Mouse (Mus musculus): ENCODE measurements around the gene Nav2. TPM values are rescaled to one million over a fixed set of nuclear protein-coding genes. Genes with fewer than 3 reads are reported as not detected.
A peak's percentile ranks its signal among the peaks of the same experiment; 100 is the strongest.

The Nav2 gene
- polyA plus RNA-seq, 1 experiment from 2014 or later: 25.6 TPM

GRCm38 (mm10) chr7:49105501-49105900, 197.0 kb downstream of the Nav2 start:
- 65% methylated on average over 2 of the region's 2 CpGs for WGBS

DNA sequence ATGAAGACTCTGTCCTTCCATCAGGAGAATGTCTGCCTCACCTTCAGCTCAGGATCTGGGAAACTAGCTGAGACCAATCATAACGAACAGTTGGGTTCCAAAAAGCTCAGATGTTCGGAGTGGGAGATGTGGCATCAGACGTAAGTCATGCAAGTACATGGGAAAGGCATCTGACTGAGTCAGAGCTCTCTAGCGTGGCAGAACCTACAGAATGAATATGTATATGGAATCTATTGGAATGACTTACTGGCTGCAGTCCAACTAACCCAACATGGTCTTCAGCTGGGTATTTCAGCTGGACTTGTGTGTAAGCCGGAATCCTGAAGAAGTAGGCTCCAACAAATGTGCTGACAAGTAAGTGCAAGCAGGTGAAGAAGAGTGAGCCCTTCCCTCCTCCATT, 199.6 kb downstream of the Nav2 start:
- Histone ChIP-seq H3K4me1 (replicated peaks) (peaks cover 50% of the 10 kb centered on the region), H3K9me3 (no peaks in the 10 kb centered on the region), H3K36me3 (no peaks in the 10 kb centered on the region), H3K4me3 (no peak overlapping the region), H3K27ac (no peak overlapping the region), H3K27me3 (ENCODE audit: insufficient read depth, poor library complexity, severe bottlenecking) (peaks cover 71% of the 10 kb centered on the region)
- DNase-seq (ENCODE audit: low spot score): no peak
- 93% methylated on average over 5 of the region's 5 CpGs for WGBS

More at GRCm38 (mm10) chr7:49105501-49105900, 197.0 kb downstream of the Nav2 start:
- H3K27ac ChIP-seq: peak overlapping the region; percentile 82
- peak; percentile 28 for DNase-seq (ENCODE audit: low spot score)
- no peaks in the 10 kb centered on the region for H3K9me3 ChIP-seq
- H3K4me1 ChIP-seq (replicated peaks): peaks cover 66% of the 10 kb centered on the region
- no peak overlapping the region for H3K4me3 ChIP-seq
- no peaks in the 10 kb centered on the region for H3K36me3 ChIP-seq
- H3K27me3 ChIP-seq (ENCODE audit: insufficient read depth, poor library complexity, severe bottlenecking): peaks cover 71% of the 10 kb centered on the region

GRCm38 (mm10) chr7:49119016-49119415, 210.5 kb downstream of the Nav2 start:
- Histone ChIP-seq H3K4me1 (replicated peaks) (peaks cover 38% of the 10 kb centered on the region), H3K27me3 (ENCODE audit: insufficient read depth, poor library complexity, severe bottlenecking) (peaks cover 59% of the 10 kb centered on the region), H3K36me3 (no peaks in the 10 kb centered on the region), H3K9me3 (no peaks in the 10 kb centered on the region), H3K4me3 (no peak overlapping the region), H3K27ac (peak overlapping the region; percentile 85)
- no peak for DNase-seq (ENCODE audit: low spot score)
- WGBS: 70% methylated on average over 8 of the region's 8 CpGs

- H3K4me3 ChIP-seq: peak overlapping the region; percentile 42
- no peaks in the 10 kb centered on the region for H3K9me3 ChIP-seq
- peak overlapping the region; percentile 85 for H3K27ac ChIP-seq
- 20% methylated on average over 20 of the region's 20 CpGs for WGBS
- H3K36me3 ChIP-seq: no peaks in the 10 kb centered on the region
- DNase-seq (ENCODE audit: low spot score): peak; percentile 78
- peaks cover 53% of the 10 kb centered on the region for H3K27me3 ChIP-seq (ENCODE audit: insufficient read depth, poor library complexity, severe bottlenecking)
- H3K4me1 ChIP-seq (replicated peaks): peaks cover 38% of the 10 kb centered on the region
Measured at GRCm38 (mm10) chr7:49119794-49120487, 211.4 kb downstream of the Nav2 start.

- H3K4me3 ChIP-seq: peak overlapping the region; percentile 42
- peak overlapping the region; percentile 85 for H3K27ac ChIP-seq
- no peaks in the 10 kb centered on the region for H3K9me3 ChIP-seq
- WGBS: 33% methylated on average over 6 of the region's 6 CpGs
- peaks cover 50% of the 10 kb centered on the region for H3K27me3 ChIP-seq (ENCODE audit: insufficient read depth, poor library complexity, severe bottlenecking)
- DNase-seq (ENCODE audit: low spot score): no peak
- H3K36me3 ChIP-seq: no peaks in the 10 kb centered on the region
- peaks cover 38% of the 10 kb centered on the region for H3K4me1 ChIP-seq (replicated peaks)
Measured at GRCm38 (mm10) chr7:49120488-49120864, 212.0 kb downstream of the Nav2 start.

- peak overlapping the region; percentile 42 for H3K4me3 ChIP-seq
- H3K27me3 ChIP-seq (ENCODE audit: insufficient read depth, poor library complexity, severe bottlenecking): peaks cover 49% of the 10 kb centered on the region
Measured at GRCm38 (mm10) chr7:49120935-49121691, 212.6 kb downstream of the Nav2 start.

GRCm38 (mm10) chr7:49122498-49122897, 214.0 kb downstream of the Nav2 start:
- H3K36me3 ChIP-seq: no peaks in the 10 kb centered on the region
- no peak for DNase-seq (ENCODE audit: low spot score)
- H3K27ac ChIP-seq: no peak overlapping the region
- 71% methylated on average over 7 of the region's 7 CpGs for WGBS
- H3K4me1 ChIP-seq (replicated peaks): peaks cover 38% of the 10 kb centered on the region
- peaks cover 35% of the 10 kb centered on the region for H3K27me3 ChIP-seq (ENCODE audit: insufficient read depth, poor library complexity, severe bottlenecking)
- H3K9me3 ChIP-seq: no peaks in the 10 kb centered on the region
- H3K4me3 ChIP-seq: no peak overlapping the region

More at GRCm38 (mm10) chr7:49120935-49121691, 212.6 kb downstream of the Nav2 start:
- peaks cover 38% of the 10 kb centered on the region for H3K4me1 ChIP-seq (replicated peaks)
- H3K36me3 ChIP-seq: no peaks in the 10 kb centered on the region
- 34% methylated on average over 20 of the region's 20 CpGs for WGBS
- peak; percentile 88 for DNase-seq (ENCODE audit: low spot score)
- peak overlapping the region; percentile 85 for H3K27ac ChIP-seq
- H3K9me3 ChIP-seq: no peaks in the 10 kb centered on the region

GRCm38 (mm10) chr7:49125545-49125944, 217.0 kb downstream of the Nav2 start:
- Histone ChIP-seq H3K27me3 (ENCODE audit: insufficient read depth, poor library complexity, severe bottlenecking) (peaks cover 13% of the 10 kb centered on the region; the same call in 1 of the 2 replicates), H3K9me3 (no peaks in the 10 kb centered on the region), H3K4me3 (no peak overlapping the region), H3K36me3 (no peaks in the 10 kb centered on the region), H3K27ac (no peak overlapping the region), H3K4me1 (replicated peaks) (peaks cover 9% of the 10 kb centered on the region)
- 38% methylated on average over 3 of the region's 3 CpGs for WGBS
- peak; percentile 56 for DNase-seq (ENCODE audit: low spot score)

DNA sequence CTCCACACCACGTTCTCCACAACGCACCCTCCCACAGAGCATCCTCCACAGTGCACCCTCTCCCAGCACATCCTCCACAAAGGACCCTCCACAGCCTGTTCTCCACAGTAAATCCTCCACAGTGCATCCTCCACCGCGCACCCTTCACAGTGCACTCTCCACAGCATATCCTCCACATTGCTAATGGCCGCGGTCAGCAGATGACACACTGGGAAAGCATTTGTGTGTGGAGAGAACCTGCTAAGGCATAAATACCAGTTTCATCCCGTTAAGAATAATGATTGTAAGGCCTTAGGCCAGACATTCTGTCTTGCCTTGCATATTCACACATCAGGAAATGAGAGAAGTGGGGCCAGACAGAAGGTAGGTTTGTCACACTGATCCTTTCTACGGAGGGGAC, 219.7 kb downstream of the Nav2 start:
- Histone ChIP-seq H3K4me1 (replicated peaks) (no peaks in the 10 kb centered on the region), H3K4me3 (no peak overlapping the region), H3K27ac (no peak overlapping the region), H3K9me3 (no peaks in the 10 kb centered on the region), H3K36me3 (no peaks in the 10 kb centered on the region), H3K27me3 (ENCODE audit: insufficient read depth, poor library complexity, severe bottlenecking) (peaks cover 10% of the 10 kb centered on the region; the same call in 1 of the 2 replicates)
- 89% methylated on average over 8 of the region's 8 CpGs for WGBS
- no peak for DNase-seq (ENCODE audit: low spot score)

DNA sequence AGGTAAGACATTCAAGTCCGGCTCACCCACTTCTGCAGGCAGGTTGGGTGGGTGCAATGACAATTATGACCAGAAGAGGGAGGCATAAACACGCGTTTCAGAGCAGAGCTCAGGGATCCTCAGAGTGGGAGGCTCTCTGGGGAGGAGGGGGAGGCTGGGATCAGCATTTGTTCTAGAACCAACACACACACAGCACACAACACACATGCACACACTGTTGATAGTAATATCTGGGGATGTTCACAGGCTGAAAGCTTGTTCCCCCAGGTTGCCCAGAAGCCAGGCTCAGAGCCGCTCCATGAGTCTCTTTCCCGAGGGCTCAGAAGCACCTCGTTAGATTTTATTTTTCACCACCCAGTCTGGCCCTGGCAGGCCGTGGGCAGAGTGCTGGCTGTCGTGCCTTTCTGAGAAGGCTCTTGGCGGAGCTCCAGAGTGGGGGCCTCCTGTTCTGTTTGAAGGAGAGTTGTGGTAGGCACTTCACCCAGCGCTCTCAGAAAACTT, 224.4 kb downstream of the Nav2 start:
- peak; percentile 70 for DNase-seq (ENCODE audit: low spot score)

GRCm38 (mm10) chr7:49134396-49134795, 225.9 kb downstream of the Nav2 start:
- Histone ChIP-seq H3K36me3 (no peaks in the 10 kb centered on the region), H3K4me3 (no peak overlapping the region), H3K9me3 (peaks cover 6% of the 10 kb centered on the region; the same call in 1 of the 2 replicates), H3K27ac (no peak overlapping the region), H3K27me3 (ENCODE audit: insufficient read depth, poor library complexity, severe bottlenecking) (no peaks in the 10 kb centered on the region), H3K4me1 (replicated peaks) (0 out of 2 replicates have a peak, but pooled peaks cover 5% of the 10 kb centered on the region)
- 79% methylated on average over 5 of the region's 5 CpGs for WGBS
- no peak for DNase-seq (ENCODE audit: low spot score)

More for the DNA sequence above, 224.4 kb downstream of the Nav2 start:
- H3K4me3 ChIP-seq: no peak overlapping the region
- H3K27ac ChIP-seq: no peak overlapping the region
- peaks cover 6% of the 10 kb centered on the region; the same call in 1 of the 2 replicates for H3K9me3 ChIP-seq
- WGBS: 46% methylated on average over 10 of the region's 10 CpGs
- 0 out of 2 replicates have a peak, but pooled peaks cover 2% of the 10 kb centered on the region for H3K27me3 ChIP-seq (ENCODE audit: insufficient read depth, poor library complexity, severe bottlenecking)
- no peaks in the 10 kb centered on the region for H3K36me3 ChIP-seq
- 0 out of 2 replicates have a peak, but pooled peaks cover 5% of the 10 kb centered on the region for H3K4me1 ChIP-seq (replicated peaks)

- Histone ChIP-seq H3K4me1 (replicated peaks) (0 out of 2 replicates have a peak, but pooled peaks cover 5% of the 10 kb centered on the region), H3K4me3 (no peak overlapping the region), H3K36me3 (no peaks in the 10 kb centered on the region), H3K9me3 (peaks cover 8% of the 10 kb centered on the region; the same call in 1 of the 2 replicates), H3K27me3 (ENCODE audit: insufficient read depth, poor library complexity, severe bottlenecking) (no peaks in the 10 kb centered on the region), H3K27ac (no peak overlapping the region)
- 93% methylated on average over 2 of the region's 2 CpGs for whole genome bisulfite sequencing
- no peak for DNase-seq (ENCODE audit: low spot score)
Measured at GRCm38 (mm10) chr7:49139762-49140161, 231.2 kb downstream of the Nav2 start.

- WGBS: 80% methylated on average over 7 of the region's 7 CpGs
- no peaks in the 10 kb centered on the region for H3K27me3 ChIP-seq (ENCODE audit: insufficient read depth, poor library complexity, severe bottlenecking)
- H3K4me1 ChIP-seq (replicated peaks): peaks cover 15% of the 10 kb centered on the region
- H3K36me3 ChIP-seq: no peaks in the 10 kb centered on the region
- H3K4me3 ChIP-seq: no peak overlapping the region
- no peak overlapping the region for H3K27ac ChIP-seq
- H3K9me3 ChIP-seq: peaks cover 3% of the 10 kb centered on the region; the same call in 1 of the 2 replicates
- DNase-seq (ENCODE audit: low spot score): no peak
Measured at GRCm38 (mm10) chr7:49143966-49144365, 235.4 kb downstream of the Nav2 start.

All from hindbrain, embryonic 10.5 days (tissue).